Mouse (Mus musculus) layer of hippocampus, postnatal 14 days (tissue): ENCODE data around the gene Ripor1. TPM values are rescaled to one million over a fixed set of nuclear protein-coding genes. Genes with fewer than 3 reads are reported as not detected.
"Not testable (repeated sequence)": the region's sequence is repeated elsewhere in the genome, so short reads cannot be mapped to it uniquely, and the experiment has no call there.

Experiments used
- DNase-seq, 2 experiments: peaks; one replicate each; pipeline ENCODE4 v3.0.0; 2021 to 2022; ENCODE audit warnings: low spot score in 2 of 2, mixed read lengths in 1 of 2
- long read RNA-seq, 2 experiments: library from polyadenylated mRNA; stranded (forward); transcript quantifications; one replicate each; pipeline ENCODE4 v2.0.0; 2021
- total RNA-seq, 2 experiments: library from RNA; stranded (reverse); gene quantifications; 2 replicates each; pipeline ENCODE4 v1.2.3; 2021

The Ripor1 gene
- 10 to 100 TPM; 81.6 to 86.9 TPM for total RNA-seq
- long read RNA-seq, experiment 1, full-length matches to known transcripts = 6 of 34 reads
- long read RNA-seq, experiment 1, partial matches to known transcripts = 20 of 34 reads
- long read RNA-seq, experiment 1, other reads (novel, unspliced or antisense) = 8 of 34 reads
- long read RNA-seq, experiment 2, full-length matches to known transcripts = 14 of 48 reads
- long read RNA-seq, experiment 2, partial matches to known transcripts = 26 of 48 reads
- long read RNA-seq, experiment 2, other reads (novel, unspliced or antisense) = 8 of 48 reads

DNA sequence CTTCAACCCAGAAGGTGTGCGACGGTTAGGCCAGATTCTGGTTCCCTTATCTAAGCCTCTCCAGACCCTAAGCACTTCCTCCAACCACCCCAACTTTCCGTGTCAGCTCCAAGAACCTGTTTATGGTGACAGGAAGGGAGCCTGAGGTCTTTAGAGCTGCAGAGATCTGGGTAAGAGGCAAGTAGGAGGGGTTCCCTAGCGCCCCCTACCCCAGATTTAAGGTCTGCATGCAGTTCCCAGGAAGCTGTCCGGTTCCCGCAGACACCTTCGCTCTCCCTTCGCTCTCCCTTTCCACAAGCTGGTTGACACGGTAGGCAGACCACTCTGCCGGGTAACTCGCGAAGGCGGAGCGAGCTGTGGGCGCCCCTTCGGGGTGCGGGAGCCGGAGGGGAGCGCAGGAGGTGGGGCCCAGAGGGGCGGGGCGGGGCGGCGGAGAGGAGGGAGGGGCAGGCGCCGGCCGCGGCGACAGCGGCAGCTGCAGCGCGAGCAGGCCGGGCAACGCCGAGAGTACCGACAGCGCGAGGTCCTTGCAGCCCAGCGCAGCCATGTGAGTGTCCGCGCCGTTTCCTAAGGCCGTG, at the start of gene Ripor1:
Gene Ripor1 (plus strand): TSS at position 452 of the 578 bp plus-strand sequence.
- DNase-seq = peak; percentile 73 to 78

DNA sequence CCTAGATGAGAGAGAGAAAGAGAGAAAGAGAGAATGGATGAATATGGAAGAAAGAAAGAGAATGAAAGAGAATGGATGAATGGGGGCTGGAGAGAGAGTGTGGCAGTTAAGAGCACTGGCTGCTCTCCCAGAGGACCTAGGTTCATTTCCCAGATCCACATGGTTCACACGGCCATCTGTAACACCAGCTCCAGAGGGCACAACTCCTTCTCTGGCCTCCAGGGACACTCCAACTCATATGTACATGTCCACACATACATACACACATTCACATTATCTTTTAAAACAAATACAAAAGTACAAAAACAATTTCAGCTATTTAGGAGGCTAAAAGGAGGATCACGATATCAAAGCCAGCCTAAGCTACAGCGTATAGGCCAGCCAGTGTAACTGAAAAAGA, 42.2 kb upstream of the Ripor1 start:
- no peak for DNase-seq

DNA sequence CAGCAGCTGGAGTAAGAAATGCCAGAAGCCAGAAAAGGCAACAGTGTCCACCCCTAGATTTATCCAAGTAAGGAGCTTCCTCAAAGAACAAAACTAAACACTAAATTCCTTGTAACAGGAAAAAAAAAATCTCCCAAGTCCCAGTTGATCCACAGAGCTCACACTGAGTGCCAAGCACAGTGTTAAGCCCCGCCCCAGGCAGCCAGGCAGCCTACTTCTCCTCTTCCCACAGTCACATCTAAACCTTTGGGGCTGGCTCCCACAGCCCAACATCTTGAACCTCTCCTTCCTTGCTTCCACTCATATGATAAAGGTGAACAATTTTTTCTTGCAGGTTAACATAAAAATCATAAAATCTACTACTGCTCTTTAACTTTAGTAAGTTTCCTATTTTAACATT, 41.2 kb upstream of the Ripor1 start:
- no peak for DNase-seq

DNA sequence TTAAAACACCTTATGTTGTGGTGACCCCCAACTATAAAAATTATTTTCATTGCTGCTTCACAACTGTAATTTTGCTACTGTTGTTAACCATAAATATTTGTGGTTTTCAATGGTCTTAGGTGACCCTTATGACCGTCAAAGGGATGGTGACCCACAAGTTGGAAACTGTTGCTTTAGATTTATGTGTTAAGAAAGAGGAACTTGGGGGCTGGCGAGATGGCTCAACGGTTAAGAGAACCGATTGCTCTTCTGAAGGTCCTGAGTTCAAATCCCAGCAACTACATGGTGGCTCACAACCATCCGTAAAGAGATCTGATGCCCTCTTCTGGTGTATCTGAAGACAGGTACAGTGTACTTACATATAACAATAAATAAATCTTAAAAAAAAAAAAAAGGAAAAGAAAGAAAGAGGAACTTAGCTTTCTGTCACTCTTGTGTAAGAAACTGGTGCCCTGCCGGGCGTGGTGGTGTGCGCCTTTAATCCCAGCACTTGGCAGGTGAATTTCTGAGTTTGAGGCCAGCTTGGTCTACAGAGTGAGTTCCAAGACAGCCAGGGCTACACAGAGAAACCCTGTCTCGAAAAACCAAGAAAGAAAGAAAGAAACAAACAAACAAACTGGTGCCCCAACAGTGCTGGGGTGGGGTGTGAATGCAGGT, 40.4 kb upstream of the Ripor1 start:
- not testable (repeated sequence) for DNase-seq

DNA sequence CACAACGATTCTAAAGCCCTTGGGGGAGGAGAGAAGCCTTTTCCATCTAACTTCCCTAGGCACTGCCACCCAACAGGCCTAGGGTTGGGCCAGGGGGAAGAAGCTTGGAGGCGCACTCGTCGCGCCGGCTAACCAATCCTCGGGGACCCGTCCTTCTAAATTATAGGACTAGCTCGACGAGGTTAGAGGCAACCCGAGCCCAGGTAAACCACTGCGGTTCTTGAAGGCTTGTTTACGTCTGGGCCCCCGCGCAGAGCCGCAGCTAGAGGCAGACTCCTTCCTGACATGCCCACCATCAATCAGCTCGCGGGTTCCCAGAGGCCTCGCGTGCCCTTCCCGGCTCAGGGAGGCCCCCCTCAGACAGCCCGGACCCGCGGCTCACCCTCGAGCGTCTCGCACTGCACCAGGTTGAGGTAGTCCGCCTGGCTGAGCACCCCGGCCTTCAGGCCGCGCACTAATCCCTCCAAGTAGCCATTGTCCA, 39.6 kb upstream of the Ripor1 start:
- DNase-seq = peak in 1 of 2 experiments; percentile 37

DNA sequence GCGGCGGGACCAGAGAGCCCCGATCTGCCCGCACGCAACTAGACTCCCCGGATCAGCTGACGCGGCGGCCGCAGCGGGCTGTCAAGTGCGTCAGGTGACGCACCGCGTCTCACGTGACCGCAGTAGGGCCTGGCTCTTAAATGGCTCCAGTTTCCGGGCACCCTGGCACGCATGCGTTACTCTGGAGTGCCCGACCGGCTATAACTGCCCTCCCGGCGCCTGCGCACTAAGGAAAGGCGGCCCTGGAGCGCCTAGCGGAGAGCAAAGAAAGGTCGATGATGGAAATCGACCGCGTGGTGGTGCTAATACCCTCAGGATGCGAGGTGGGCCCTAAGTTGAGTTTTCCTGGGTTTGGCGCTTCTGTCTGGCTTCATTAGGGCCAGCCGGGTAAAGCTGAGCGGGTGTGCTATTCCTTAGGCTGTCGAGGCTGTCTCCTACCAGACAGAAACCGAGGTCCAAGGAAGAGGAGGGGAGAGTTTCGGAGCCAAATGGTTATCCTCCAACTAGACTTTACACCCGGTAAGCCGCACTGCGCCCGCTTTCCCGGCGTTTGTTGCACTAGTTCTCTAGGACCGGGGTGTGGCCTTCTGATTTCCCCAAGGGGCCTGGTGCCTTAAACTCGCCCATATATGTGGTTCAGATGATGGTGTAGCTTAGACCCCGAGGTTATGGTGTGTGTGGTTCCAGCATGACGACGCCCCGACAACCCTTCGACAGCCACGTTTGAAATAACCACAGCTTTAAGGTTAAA, 38.9 kb upstream of the Ripor1 start, which contains the start of gene Atp6v0d1:
Gene Atp6v0d1 (minus strand): TSS at position 96 of the 751 bp plus-strand sequence.
- peak; percentile 99 to 100 for DNase-seq

DNA sequence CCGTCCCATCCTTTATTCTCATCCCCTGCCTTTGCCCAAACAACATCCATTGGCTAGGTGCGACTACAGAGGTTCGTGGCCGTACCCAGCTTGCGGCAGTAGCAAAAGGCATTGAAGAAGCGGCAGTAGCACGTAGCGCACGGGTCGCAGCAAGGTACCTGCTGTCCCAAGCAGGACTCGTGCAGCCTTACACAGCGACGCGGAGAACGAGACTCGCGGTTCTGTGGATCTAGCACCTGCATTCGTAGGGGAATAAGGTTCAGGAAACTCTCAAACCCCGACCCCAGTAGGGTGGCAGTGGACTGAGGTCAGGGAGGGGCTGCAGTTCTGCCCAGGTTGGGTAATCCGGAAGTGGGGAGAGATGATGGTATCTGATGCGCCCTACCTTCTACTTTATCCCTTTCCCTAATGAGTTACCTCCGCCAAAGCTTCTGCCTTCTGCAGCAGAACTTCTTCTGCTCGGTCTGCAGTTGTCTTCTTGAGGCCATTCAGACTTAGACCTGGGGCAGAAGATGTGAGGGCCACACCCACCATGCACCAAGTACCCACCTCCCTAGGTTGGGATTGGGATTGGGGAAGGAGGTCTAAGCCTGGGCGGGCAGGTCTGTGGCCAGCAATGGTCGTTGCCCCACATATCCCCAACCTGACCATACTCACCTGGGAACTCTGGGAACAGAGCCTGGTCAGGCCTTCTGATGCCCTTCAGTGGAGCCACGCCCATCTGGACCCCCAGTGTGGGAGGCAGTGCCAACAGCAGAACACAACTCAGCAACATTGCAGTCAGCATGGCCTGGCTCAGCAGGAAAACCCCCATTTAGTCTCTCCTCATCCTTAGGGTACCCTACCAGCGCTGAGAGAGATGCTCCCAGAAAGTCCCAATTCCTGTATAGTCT, 38.1 kb upstream of the Ripor1 start:
- no peak for DNase-seq

DNA sequence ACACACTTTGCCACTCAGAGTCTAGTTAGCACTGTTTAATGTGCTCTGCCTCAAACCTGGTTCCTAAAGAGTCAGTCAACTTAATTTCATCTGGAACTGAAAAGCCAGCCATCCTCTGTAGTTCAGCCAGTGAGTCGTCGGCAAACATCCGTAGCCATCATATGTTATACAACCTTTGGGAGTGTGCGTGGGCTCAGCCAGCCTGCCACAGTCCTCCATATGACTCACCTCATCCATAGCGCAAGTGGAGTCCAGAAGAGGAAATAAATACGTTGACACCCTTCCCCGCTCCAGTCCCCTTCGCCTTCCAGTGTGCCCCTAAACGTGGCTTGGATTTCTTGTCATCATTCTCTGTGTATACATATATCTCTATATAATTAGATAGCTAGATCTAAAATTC, 33.2 kb upstream of the Ripor1 start:
- no peak for DNase-seq

DNA sequence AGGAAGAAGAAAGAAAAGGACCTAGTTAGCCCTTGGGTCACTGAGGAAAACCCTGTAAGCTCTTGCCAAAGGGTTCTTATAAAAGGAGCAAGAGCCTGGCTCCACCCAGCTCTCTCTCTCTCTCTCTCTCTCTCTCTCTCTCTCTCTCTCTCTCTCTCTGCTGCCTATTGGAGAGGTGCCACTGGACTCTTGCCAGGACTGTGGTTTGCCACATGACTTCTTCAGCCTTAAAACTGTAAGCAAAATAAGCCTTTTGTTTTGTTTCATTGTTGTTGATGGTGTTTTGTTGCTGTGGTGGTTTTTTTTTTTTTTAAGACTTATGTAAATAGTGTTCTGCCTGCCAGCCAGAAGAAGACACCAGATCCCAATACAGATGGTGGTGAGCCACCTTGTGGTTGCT, 31.6 kb upstream of the Ripor1 start:
- no peak for DNase-seq

DNA sequence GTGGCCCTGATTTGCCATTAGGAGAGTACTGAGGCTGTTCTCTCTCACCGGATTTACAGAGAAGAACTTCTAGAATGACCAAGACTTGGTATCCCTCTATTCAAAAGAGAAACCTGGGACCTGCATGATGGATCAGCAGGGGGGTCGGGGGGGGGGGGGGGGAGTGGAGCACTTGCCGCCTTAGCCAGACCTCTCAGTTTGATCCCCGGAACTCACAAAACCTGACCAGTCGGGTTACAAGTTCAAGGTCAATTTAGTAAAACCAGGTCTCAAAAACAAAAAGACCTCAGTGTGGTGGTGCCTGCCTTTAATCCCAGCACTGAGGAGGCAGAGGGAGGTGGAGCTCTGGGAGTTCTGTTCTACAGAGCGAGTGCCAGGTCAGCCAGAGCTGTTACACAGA, 30.3 kb upstream of the Ripor1 start:
- DNase-seq = no peak

DNA sequence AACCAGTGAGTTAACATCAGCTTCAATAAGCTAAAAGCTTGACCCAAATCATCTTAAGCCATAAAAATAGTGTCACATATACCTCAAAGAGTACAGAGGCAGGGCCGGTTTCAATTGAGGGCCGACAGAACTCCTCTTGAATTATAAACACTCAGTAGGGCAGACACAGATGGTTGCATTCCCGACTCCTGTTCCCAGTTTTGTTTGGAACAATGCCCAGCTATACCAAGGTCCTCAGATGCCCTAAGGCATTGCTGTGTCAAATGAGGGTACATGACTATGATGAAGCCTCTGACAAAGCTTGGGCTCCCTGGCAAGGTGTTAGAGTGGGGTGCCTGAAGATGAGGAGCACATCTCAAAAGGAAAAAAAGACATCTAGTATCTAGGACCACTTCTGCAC, 29.5 kb upstream of the Ripor1 start:
- DNase-seq = no peak

DNA sequence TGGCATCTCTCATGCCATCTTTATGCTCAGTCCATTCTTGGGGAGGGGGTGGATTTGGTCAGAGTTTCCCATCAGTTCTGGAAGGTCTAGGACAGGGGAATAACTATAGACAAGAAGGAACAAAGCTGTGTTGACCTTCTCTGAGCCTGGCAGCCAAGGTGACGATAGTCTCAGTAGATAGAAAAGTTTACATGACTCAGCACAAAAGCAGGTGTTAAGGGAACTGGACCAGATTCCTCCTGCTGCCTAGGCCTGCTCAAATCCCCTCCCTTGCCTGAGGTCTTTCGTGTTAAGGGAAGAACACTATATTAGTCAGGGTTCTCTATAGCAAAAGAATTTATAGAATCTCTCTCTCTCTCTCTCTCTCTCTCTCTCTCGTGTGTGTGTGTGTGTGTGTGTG, 25.3 kb upstream of the Ripor1 start:
- DNase-seq = no peak

DNA sequence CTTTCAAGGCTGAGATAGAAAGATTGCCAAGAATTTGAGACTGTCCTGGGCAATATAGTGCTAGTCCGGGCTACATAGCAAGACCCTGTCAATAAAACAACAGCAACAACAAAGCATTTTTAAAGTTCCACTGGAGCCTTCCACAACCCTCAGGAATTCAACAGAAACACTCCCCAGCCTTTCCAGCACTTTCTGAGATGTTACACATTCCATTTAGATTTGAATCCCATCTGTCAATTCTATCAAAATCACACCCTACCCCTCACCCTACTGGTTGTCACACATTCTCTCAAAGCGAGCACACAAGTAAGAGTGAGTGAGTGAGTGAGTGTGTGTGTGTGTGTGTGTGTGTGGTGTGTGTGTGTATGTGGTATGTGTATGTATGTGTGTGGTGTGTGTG, 12.6 kb upstream of the Ripor1 start:
- DNase-seq = no peak

DNA sequence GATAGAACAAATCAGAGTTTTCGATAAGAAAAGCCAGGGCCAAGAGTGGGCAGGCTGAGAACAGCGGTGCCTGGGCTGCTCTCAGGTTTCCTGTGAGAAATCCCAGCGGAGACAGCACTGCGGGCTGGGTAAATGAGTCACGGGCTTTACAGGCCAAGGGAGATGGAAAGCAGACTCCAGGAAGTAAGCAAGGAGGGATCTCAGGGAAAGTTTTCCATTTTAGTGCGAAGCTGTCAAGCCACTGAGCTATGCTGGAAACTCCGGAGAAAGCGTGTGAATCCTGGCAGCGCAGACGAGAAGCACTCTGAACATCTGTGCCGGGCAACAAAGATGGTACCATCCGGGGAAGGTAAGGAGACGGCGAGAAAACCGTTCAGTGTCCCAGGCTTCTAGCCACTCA, 11.2 kb upstream of the Ripor1 start:
- no peak for DNase-seq

DNA sequence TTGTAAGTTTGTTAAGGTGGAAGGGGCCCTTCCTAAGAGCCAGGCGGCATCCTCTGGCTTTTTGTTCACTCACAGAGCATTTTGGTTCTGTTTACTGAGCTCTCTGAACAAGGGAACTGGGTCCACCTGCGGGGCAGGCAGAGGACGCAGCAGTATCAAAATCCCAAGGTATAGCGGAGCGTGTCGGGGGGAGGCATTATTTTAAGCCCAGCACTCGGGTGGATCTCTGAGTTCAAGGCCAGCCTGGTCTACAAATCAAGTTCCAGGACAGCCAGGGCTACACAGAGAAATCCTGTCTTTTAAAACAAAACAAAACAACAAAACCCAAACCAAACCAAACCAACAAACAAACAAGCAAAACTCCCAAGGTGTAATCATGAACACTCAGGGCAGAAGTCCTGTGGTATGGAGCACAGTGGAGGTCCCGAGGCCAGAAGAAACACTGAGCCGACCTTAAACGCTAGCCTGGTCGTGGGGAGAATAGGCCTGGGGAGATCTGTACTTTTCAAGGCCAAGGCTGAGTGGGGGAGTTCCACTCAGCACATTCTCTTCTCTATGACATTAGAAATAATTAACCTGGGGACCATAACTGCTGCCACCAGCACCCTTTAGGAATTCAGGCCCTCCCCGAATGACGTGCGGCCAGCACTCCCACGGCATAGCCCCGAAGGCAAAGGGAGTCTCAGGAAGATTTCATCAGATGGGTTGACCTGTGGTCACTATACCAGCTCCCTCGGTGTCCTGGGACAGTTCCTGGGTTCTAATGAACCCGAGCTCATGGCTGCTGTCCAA, 10.4 kb upstream of the Ripor1 start:
- DNase-seq = no peak

DNA sequence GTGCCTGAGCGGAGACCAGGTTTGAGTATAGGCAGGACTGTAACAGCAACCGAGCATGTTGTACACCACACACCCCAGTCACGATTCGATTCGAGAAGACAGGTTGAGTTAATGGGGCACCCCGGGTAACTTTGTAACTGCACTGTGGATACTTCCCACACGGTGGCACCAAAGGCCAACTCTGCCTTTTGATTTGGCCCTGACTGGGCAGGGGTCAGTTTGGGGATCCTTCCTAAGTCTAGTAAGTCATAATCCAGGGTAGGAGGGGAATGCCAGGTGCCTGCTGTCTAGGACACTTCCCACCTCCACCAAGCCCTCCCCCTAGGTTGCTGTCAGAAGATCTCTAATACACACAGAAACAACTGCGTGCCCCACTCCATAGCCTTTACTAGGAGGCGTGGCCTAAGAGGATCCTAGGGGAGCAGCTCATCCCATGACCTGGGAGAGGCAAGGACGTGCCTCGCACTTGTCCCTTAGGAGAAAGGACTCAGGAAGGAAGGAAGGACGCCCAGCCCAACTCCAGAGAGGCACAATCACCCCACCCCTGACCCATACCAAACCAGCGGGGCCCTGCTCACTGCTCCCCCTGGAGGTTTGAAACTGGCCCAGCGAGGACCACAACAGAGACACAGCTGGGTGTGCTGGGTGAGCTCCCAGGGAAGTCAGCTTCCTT, 8.6 kb upstream of the Ripor1 start:
- no peak for DNase-seq

DNA sequence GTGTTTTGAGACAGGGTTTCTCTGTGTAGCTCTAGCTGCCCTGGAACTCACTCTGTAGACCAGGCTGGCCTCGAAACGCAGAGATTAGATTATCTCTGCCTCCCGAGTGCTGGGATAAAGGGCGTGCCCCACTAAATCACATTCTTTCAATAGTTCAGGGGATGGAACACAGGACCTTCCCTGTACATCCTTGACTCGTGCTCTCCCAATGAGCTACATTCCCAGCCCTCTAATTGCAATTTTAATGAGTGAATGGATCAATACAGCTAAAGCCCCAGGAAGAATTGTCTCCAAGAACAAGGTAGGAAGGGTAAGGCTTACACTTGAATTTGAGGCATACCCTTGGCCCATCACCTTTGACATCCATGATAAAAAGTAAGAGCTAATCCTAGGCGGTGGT, 6.3 kb upstream of the Ripor1 start:
- no peak for DNase-seq

DNA sequence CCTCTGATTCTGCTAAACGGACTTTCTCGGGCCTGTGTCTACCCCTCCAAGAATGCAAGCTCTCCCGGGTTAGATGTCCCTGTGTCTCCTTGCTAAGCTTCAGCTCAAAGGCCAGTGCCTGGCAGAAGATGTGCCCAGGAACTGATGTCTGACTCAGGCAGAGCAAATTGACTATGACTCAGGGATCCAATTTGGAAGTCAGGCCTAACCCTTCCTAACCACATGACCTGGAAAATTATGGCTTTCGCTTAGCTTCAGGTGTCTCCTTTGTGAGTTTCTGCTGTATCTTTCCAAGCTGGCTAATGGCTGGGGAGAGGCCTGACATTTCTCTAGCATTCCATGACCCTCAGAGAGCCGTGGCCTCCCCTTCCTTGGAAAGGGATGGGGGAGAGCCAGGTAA, 3.8 kb upstream of the Ripor1 start:
- DNase-seq = no peak

DNA sequence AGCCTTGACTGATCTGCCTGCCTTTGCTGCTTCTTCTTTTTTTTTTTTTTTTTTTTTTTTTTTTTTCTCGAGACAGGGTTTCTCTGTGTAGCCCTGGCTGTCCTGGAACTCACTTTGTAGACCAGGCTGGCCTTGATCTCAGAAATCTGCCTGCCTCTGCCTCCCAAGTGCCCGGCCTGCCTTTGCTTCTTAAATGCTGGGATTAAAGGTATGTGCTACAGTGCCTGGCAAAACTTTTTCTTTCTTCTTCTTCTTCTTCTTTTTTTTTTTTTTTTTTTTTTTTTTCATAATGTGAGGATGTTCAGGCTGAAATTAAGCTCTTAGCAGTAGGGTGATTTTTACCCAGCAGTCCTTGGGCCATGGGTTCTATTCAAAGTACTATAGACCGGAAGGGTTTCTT, 2.5 kb upstream of the Ripor1 start:
- DNase-seq = not testable (repeated sequence)
